Mouse (Mus musculus) right cerebral cortex, postnatal 25 days (tissue): ENCODE results near the gene Usp39.
A peak's percentile ranks its signal among the peaks of the same experiment; 100 is the strongest.

Source experiments
- DNase-seq: peaks from one replicate; pipeline ENCODE4 v3.0.0; 2022

Gene Usp39

GRCm38 (mm10) chr6:72371147-72371546, 26.2 kb upstream of the Usp39 start:
- peak; percentile 47 for DNase-seq

- no peak for DNase-seq
Measured at GRCm38 (mm10) chr6:72370091-72370490, 25.1 kb upstream of the Usp39 start.

- no peak for DNase-seq
Measured at GRCm38 (mm10) chr6:72369557-72369956, 24.6 kb upstream of the Usp39 start.

- no peak for DNase-seq
Measured at GRCm38 (mm10) chr6:72367460-72367974, 22.5 kb upstream of the Usp39 start.

GRCm38 (mm10) chr6:72366844-72367443, 22.0 kb upstream of the Usp39 start, which contains the start of gene Rnf181:
Gene Rnf181 (minus strand): TSS chr6:72366956.
- DNase-seq, result no peak

GRCm38 (mm10) chr6:72366304-72366703, 21.3 kb upstream of the Usp39 start:
- no peak for DNase-seq

- DNase-seq, result no peak
Measured at GRCm38 (mm10) chr6:72364985-72365384, 20.0 kb upstream of the Usp39 start.

- no peak for DNase-seq
Measured at GRCm38 (mm10) chr6:72364009-72364408, 19.0 kb upstream of the Usp39 start.

- peak; percentile 95 for DNase-seq
Measured at GRCm38 (mm10) chr6:72362132-72363028, 17.4 kb upstream of the Usp39 start.

GRCm38 (mm10) chr6:72361121-72361551, 16.2 kb upstream of the Usp39 start:
- no peak for DNase-seq

GRCm38 (mm10) chr6:72360599-72360935, 15.6 kb upstream of the Usp39 start:
- no peak for DNase-seq

- DNase-seq, result no peak
Measured at GRCm38 (mm10) chr6:72359891-72360598, 15.1 kb upstream of the Usp39 start.

GRCm38 (mm10) chr6:72359343-72359742, 14.4 kb upstream of the Usp39 start:
- no peak for DNase-seq

- DNase-seq, result no peak
Measured at GRCm38 (mm10) chr6:72358086-72358764, 13.2 kb upstream of the Usp39 start.

- no peak for DNase-seq
Measured at GRCm38 (mm10) chr6:72357164-72358079, 12.4 kb upstream of the Usp39 start.

- no peak for DNase-seq
Measured at GRCm38 (mm10) chr6:72356001-72356532, 11.1 kb upstream of the Usp39 start.

GRCm38 (mm10) chr6:72355066-72355911, 10.3 kb upstream of the Usp39 start, which contains the start of gene Tmem150a:
Gene Tmem150a (plus strand): TSS chr6:72355447.
- peak; percentile 77 for DNase-seq

- no peak for DNase-seq
Measured at GRCm38 (mm10) chr6:72354025-72354424, 9.0 kb upstream of the Usp39 start.

GRCm38 (mm10) chr6:72352636-72353405, 7.8 kb upstream of the Usp39 start:
- DNase-seq, result no peak
